16 mouse cellular contexts compared by ENCODE assay signal in the genomic region with DNA sequence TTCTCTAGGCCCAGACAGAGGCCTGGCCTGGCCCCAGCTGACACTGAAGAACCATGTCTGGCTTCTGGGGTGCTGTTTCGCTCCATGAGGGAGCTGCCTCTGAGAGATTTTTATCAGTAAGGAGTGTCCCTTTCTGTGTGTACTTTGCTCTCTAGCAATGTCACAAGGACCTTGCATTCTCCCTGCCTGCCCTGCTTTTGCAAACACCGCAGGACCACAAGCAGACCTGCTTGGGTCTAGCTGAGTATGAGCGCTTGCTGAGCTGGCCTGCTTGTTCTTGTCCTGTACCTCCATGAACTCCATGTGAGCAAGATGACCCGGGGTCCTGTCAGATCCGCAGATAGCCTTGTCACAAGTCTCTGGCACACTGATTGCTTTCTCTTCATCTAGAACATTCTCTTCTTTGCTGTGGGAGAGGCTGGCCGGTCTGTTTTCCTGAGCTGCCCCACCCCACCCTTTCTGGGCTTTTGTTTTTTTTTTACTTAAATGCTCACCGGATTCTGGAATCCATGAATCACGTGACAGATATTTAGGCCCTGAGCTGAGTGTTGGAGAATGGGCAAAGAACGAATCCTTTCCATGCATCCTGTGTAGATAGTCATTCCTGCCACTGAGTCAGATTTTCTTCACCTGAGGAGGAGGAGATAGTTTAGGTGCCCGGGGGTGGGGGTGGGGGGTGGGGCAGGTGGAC. TPM values are rescaled to one million over a fixed set of nuclear protein-coding genes. Genes with fewer than 3 reads are reported as not detected.
A peak's percentile ranks its signal among the peaks of the same experiment; 100 is the strongest.
DNase-seq lines count a peak whose midpoint lies in the region; ATAC-seq and TF ChIP-seq lines count a peak whose summit lies in the region.
"Had no signal": no experiment of that assay in that cellular context is flagged by ENCODE, and none has a peak within 500 bp of the region (broad histone marks: within the 10 kb centered on the region; RNA-seq: fewer than 3 reads in every experiment).

No protein-coding gene starts in this region.

- DNase-seq in heart, embryonic 10.5 days (ENCODE audit: low spot score) = no peak
- DNase-seq in liver, embryonic 13.5 days = no peak
- no peak for DNase-seq in liver
- DNase-seq in thymus, adult 2 months = no peak
- DNase-seq: adrenal gland, adult 2 months; cerebellum, postnatal 10 days; forebrain, postnatal 0 days; gastrocnemius, postnatal 36 days; right cerebral cortex, postnatal 4 days; thymus, postnatal 25 days had no signal

- no peak for ATAC-seq in heart, embryonic 11.5 days (replicated peaks; ENCODE audit: insufficient number of reproducible peaks, low FRiP score, low TSS enrichment)
- 0 out of 2 replicates have a peak, but pooled peaks have one; percentile 16 for ATAC-seq in liver, embryonic 13.5 days (ENCODE audit: low read depth)
- peak; percentile 21 for ATAC-seq in intestine, embryonic 15.5 days
- ATAC-seq in midbrain, embryonic 15.5 days (replicated peaks) = no peak
- ATAC-seq: forebrain, postnatal 0 days had no signal

- H3K27me3 ChIP-seq in heart, embryonic 10.5 days (ENCODE audit: insufficient read depth, poor library complexity, severe bottlenecking) = no peaks in the 10 kb centered on the region; the same call in 1 of the 2 replicates
- H3K27me3 ChIP-seq in heart, embryonic 11.5 days (ENCODE audit: control insufficient read depth, insufficient read depth, low read length) = no peaks in the 10 kb centered on the region
- 0 out of 2 replicates have a peak, but pooled peaks cover 6% of the 10 kb centered on the region for H3K27me3 ChIP-seq in liver, embryonic 13.5 days
- H3K27me3 ChIP-seq in intestine, embryonic 15.5 days (replicated peaks) = no peaks in the 10 kb centered on the region
- no peaks in the 10 kb centered on the region for H3K27me3 ChIP-seq in small intestine, adult 2 months (ENCODE audit: control insufficient read depth, insufficient read depth, low read length)
- H3K27me3 ChIP-seq in midbrain, embryonic 15.5 days (replicated peaks) = no peaks in the 10 kb centered on the region
- no peaks in the 10 kb centered on the region for H3K27me3 ChIP-seq in thymus, adult 2 months (ENCODE audit: control insufficient read depth, insufficient read depth, low read length)
- H3K27me3 ChIP-seq: liver, embryonic 15.5 days had no signal

- no peak overlapping the region for H3K4me2 ChIP-seq in heart, embryonic 11.5 days
- no peak overlapping the region for H3K4me2 ChIP-seq in liver, embryonic 13.5 days
- peak overlapping the region; percentile 33 for H3K4me2 ChIP-seq in intestine, embryonic 15.5 days (replicated peaks)
- H3K4me2 ChIP-seq in midbrain, embryonic 15.5 days = no peak overlapping the region
- H3K4me2 ChIP-seq: hindbrain, embryonic 13.5 days; liver, embryonic 15.5 days had no signal

- H3K27ac ChIP-seq in heart, embryonic 10.5 days = peak overlapping the region; percentile 66; the same call in 1 of the 2 replicates
- no peak overlapping the region for H3K27ac ChIP-seq in heart, embryonic 11.5 days (ENCODE audit: low read depth, low read length)
- H3K27ac ChIP-seq in liver, embryonic 13.5 days = no peak overlapping the region
- peak overlapping the region; percentile 67 for H3K27ac ChIP-seq in intestine, embryonic 15.5 days
- peak overlapping the region; percentile 82 for H3K27ac ChIP-seq in small intestine, adult 2 months (ENCODE audit: insufficient read depth, low read depth, low read length)
- H3K27ac ChIP-seq in midbrain, embryonic 15.5 days = no peak overlapping the region
- H3K27ac ChIP-seq in thymus, adult 2 months (ENCODE audit: control insufficient read depth, insufficient read depth, low read length) = no peak overlapping the region
- H3K27ac ChIP-seq: hindbrain, embryonic 13.5 days; liver, embryonic 15.5 days had no signal

- WGBS in heart, embryonic 10.5 days = 49% methylated on average over 10 of the region's 10 CpGs
- WGBS in heart, embryonic 11.5 days (ENCODE audit: insufficient replicate concordance) = 50% methylated on average over 10 of the region's 10 CpGs
- WGBS in liver, embryonic 13.5 days (ENCODE audit: insufficient replicate concordance) = 63% methylated on average over 10 of the region's 10 CpGs
- 47% methylated on average over 10 of the region's 10 CpGs for WGBS in intestine, embryonic 15.5 days
- WGBS in small intestine, adult 2 months = 30% methylated on average over 10 of the region's 10 CpGs
- 83% methylated on average over 10 of the region's 10 CpGs for WGBS in midbrain, embryonic 15.5 days
- 93% methylated on average over 10 of the region's 10 CpGs for WGBS in thymus, adult 2 months

- peaks cover 80% of the 10 kb centered on the region for H3K4me1 ChIP-seq in heart, embryonic 10.5 days
- H3K4me1 ChIP-seq in heart, embryonic 11.5 days (ENCODE audit: control insufficient read depth, insufficient read depth, low read length) = peaks cover 56% of the 10 kb centered on the region
- peaks cover 30% of the 10 kb centered on the region for H3K4me1 ChIP-seq in liver, embryonic 13.5 days (replicated peaks)
- peaks cover 63% of the 10 kb centered on the region for H3K4me1 ChIP-seq in intestine, embryonic 15.5 days (replicated peaks)
- H3K4me1 ChIP-seq in small intestine, adult 2 months (ENCODE audit: control insufficient read depth, insufficient read depth, insufficient read length, low read length) = peaks cover 47% of the 10 kb centered on the region
- peaks cover 4% of the 10 kb centered on the region; the same call in 1 of the 2 replicates for H3K4me1 ChIP-seq in midbrain, embryonic 15.5 days
- H3K4me1 ChIP-seq in thymus, adult 2 months (replicated peaks; ENCODE audit: control insufficient read depth, insufficient read depth, low read length) = peaks cover 53% of the 10 kb centered on the region

- H3K9ac ChIP-seq in heart, embryonic 11.5 days (ENCODE audit: low read depth, low read length) = no peak overlapping the region
- H3K9ac ChIP-seq in liver, embryonic 13.5 days = no peak overlapping the region
- no peak overlapping the region for H3K9ac ChIP-seq in intestine, embryonic 15.5 days
- H3K9ac ChIP-seq in midbrain, embryonic 15.5 days = no peak overlapping the region
- H3K9ac ChIP-seq: forebrain, postnatal 0 days; hindbrain, embryonic 13.5 days; liver, embryonic 15.5 days had no signal

- no peak for TF ChIP-seq CTCF in small intestine, adult 2 months (IDR thresholded peaks at IDR 0.05; ENCODE audit: extremely low read depth, insufficient read length, insufficient replicate concordance, low read depth, low read length)
- no peak for TF ChIP-seq CTCF in thymus, adult 2 months (IDR thresholded peaks at IDR 0.05; ENCODE audit: borderline replicate concordance, control insufficient read depth, extremely low read depth, insufficient read depth, low read length, poor library complexity)

- no peak overlapping the region for H3K4me3 ChIP-seq in heart, embryonic 10.5 days
- H3K4me3 ChIP-seq in heart, embryonic 11.5 days (ENCODE audit: low read depth, low read length) = no peak overlapping the region
- H3K4me3 ChIP-seq in liver, embryonic 13.5 days (replicated peaks) = no peak overlapping the region
- no peak overlapping the region for H3K4me3 ChIP-seq in intestine, embryonic 15.5 days (replicated peaks)
- H3K4me3 ChIP-seq in small intestine, adult 2 months (ENCODE audit: low read depth, low read length) = peak overlapping the region; percentile 32; the same call in 1 of the 2 replicates
- no peak overlapping the region for H3K4me3 ChIP-seq in midbrain, embryonic 15.5 days
- no peak overlapping the region for H3K4me3 ChIP-seq in thymus, adult 2 months (ENCODE audit: control insufficient read depth, insufficient read depth, low read length)
- H3K4me3 ChIP-seq: hindbrain, embryonic 13.5 days; liver, embryonic 15.5 days had no signal

- TF ChIP-seq POLR2A in small intestine, adult 2 months (IDR thresholded peaks at IDR 0.05; ENCODE audit: low read depth, low read length) = no peak
- no peak for TF ChIP-seq POLR2A in thymus, adult 2 months (IDR thresholded peaks at IDR 0.05; ENCODE audit: control insufficient read depth, extremely low read depth, insufficient read depth, low read length, poor library complexity)

- H3K9me3 ChIP-seq in heart, embryonic 10.5 days = no peaks in the 10 kb centered on the region
- H3K9me3 ChIP-seq in heart, embryonic 11.5 days (replicated peaks; ENCODE audit: control insufficient read depth, low read length) = no peaks in the 10 kb centered on the region
- H3K9me3 ChIP-seq in liver, embryonic 13.5 days (replicated peaks) = no peaks in the 10 kb centered on the region
- no peaks in the 10 kb centered on the region for H3K9me3 ChIP-seq in intestine, embryonic 15.5 days
- H3K9me3 ChIP-seq in midbrain, embryonic 15.5 days = no peaks in the 10 kb centered on the region
- H3K9me3 ChIP-seq: hindbrain, embryonic 13.5 days; liver, embryonic 15.5 days had no signal

- no peaks in the 10 kb centered on the region for H3K36me3 ChIP-seq in heart, embryonic 10.5 days
- no peaks in the 10 kb centered on the region for H3K36me3 ChIP-seq in heart, embryonic 11.5 days (ENCODE audit: control insufficient read depth, insufficient read depth, low read length)
- no peaks in the 10 kb centered on the region for H3K36me3 ChIP-seq in liver, embryonic 13.5 days
- H3K36me3 ChIP-seq in intestine, embryonic 15.5 days = no peaks in the 10 kb centered on the region
- no peaks in the 10 kb centered on the region for H3K36me3 ChIP-seq in small intestine, adult 2 months (ENCODE audit: control insufficient read depth, insufficient read depth, low read length)
- no peaks in the 10 kb centered on the region for H3K36me3 ChIP-seq in midbrain, embryonic 15.5 days (replicated peaks)
- no peaks in the 10 kb centered on the region for H3K36me3 ChIP-seq in thymus, adult 2 months (ENCODE audit: control insufficient read depth, insufficient read depth, low read length)
- H3K36me3 ChIP-seq: hindbrain, embryonic 13.5 days; liver, embryonic 15.5 days had no signal

RNA-seq across cellular contexts. Expression of gene Gsn, which starts 11.8 kb away (rescaled TPM):
- 52.5 and 84.3 TPM in 2 replicates for polyA plus RNA-seq in heart, embryonic 10.5 days (2016; fragmentation: Nextera tagmentation; extraction: Ambion mirVana)
- 116 and 132 TPM in 2 replicates for polyA plus RNA-seq in heart, embryonic 11.5 days (2014; fragmentation: Nextera tagmentation; extraction: Ambion mirVana)
- polyA plus RNA-seq in liver, embryonic 13.5 days (2015; fragmentation: Nextera tagmentation; extraction: Ambion mirVana) = 77.4 and 92.5 TPM in 2 replicates
- 167 and 170 TPM in 2 replicates for polyA plus RNA-seq in intestine, embryonic 15.5 days (2015; fragmentation: Nextera tagmentation; extraction: Ambion mirVana)
- 198 and 205 TPM in 2 replicates for polyA plus RNA-seq in small intestine, adult 2 months (2012; rRNA removed)
- 18.9 and 19.2 TPM in 2 replicates for polyA plus RNA-seq in midbrain, embryonic 15.5 days (2015; fragmentation: Nextera tagmentation; extraction: Ambion mirVana)
- polyA plus RNA-seq in thymus, adult 2 months (2012; rRNA removed) = 393 and 535 TPM in 2 replicates

Comparison
In these comparisons a context has a peak if more than half of its experiments do, and no peak if none do; other contexts are left out.
1. H3K27ac ChIP-seq: peak in heart, embryonic 10.5 days (single experiment), intestine, embryonic 15.5 days (single experiment) and small intestine, adult 2 months (single experiment); none in heart, embryonic 11.5 days (single experiment), liver, embryonic 13.5 days (single experiment), midbrain, embryonic 15.5 days (single experiment) and thymus, adult 2 months (single experiment).
2. ATAC-seq: peak in liver, embryonic 13.5 days (single experiment) and intestine, embryonic 15.5 days (single experiment); none in heart, embryonic 11.5 days (single experiment) and midbrain, embryonic 15.5 days (single experiment).